Mouse (Mus musculus) MEL (cell line): ENCODE measurements around the gene Galnt17.

ENCODE experiments used
- CHD1 ChIP-seq: IDR thresholded peaks from 2 replicates; pipeline ENCODE4 v1.6.1; 2012; ENCODE audit warnings: low read depth, mild to moderate bottlenecking, inconsistent platforms, low read length, improper control_type of control experiment
- CHD2 ChIP-seq: IDR thresholded peaks from 2 replicates; pipeline ENCODE4 v1.6.1; 2011; ENCODE audit warnings: low read length, improper control_type of control experiment
- CTCF ChIP-seq, 3 experiments: IDR thresholded peaks in 2 of 3; conservative IDR thresholded peaks in 1 of 3; 2 replicates each; pipeline ENCODE4 v1.5.1; 2011 to 2012; ENCODE audit warnings: low read length in 3 of 3, low read depth in 2 of 3, mild to moderate bottlenecking in 2 of 3, improper control_type of control experiment in 1 of 3, inconsistent platforms in 1 of 3, mixed read lengths in 1 of 3, moderate library complexity in 1 of 3; ENCODE audit not compliant: control insufficient read depth in 1 of 3, insufficient read depth in 1 of 3, poor library complexity in 1 of 3, severe bottlenecking in 1 of 3
- ETS1 ChIP-seq: IDR thresholded peaks from 2 replicates; pipeline ENCODE4 v1.6.1; 2012; ENCODE audit warnings: low read depth, mild to moderate bottlenecking, inconsistent platforms, low read length, improper control_type of control experiment, moderate library complexity
- MAFK ChIP-seq: IDR thresholded peaks from 2 replicates; pipeline ENCODE4 v1.6.1; 2011; ENCODE audit warnings: low read depth, mild to moderate bottlenecking, low read length, improper control_type of control experiment, borderline replicate concordance
- MAZ ChIP-seq: IDR thresholded peaks from 2 replicates; pipeline ENCODE4 v1.6.1; 2012; ENCODE audit warnings: low read depth, mild to moderate bottlenecking, inconsistent platforms, low read length, improper control_type of control experiment
- MEF2A ChIP-seq: IDR thresholded peaks from 2 replicates; pipeline ENCODE4 v1.6.1; 2014; ENCODE audit warnings: low read depth, mild to moderate bottlenecking, inconsistent platforms, low read length, improper control_type of control experiment; ENCODE audit not compliant: poor library complexity, insufficient replicate concordance, severe bottlenecking; ENCODE audit errors: extremely low read depth
- POLR2A ChIP-seq, 2 experiments: IDR thresholded peaks; 2 replicates each; pipeline ENCODE4 v1.6.1; 2011 to 2012; ENCODE audit warnings: low read length in 2 of 2, mild to moderate bottlenecking in 2 of 2, control low read depth in 1 of 2, improper control_type of control experiment in 1 of 2, low read depth in 1 of 2, moderate library complexity in 1 of 2; ENCODE audit not compliant: control insufficient read depth in 1 of 2, insufficient read depth in 1 of 2, poor library complexity in 1 of 2
- TCF12 ChIP-seq: IDR thresholded peaks from 2 replicates; pipeline ENCODE4 v1.6.1; 2014; ENCODE audit warnings: low read depth, mild to moderate bottlenecking, inconsistent platforms, low read length, improper control_type of control experiment, moderate library complexity
- ZC3H11A ChIP-seq: IDR thresholded peaks from 2 replicates; pipeline ENCODE4 v1.6.1; 2012; ENCODE audit warnings: low read depth, mild to moderate bottlenecking, inconsistent platforms, low read length, improper control_type of control experiment
- ZNF384 ChIP-seq: IDR thresholded peaks from 2 replicates; pipeline ENCODE4 v1.6.1; 2012; ENCODE audit warnings: low read depth, mild to moderate bottlenecking, inconsistent platforms, low read length, improper control_type of control experiment

DNA sequence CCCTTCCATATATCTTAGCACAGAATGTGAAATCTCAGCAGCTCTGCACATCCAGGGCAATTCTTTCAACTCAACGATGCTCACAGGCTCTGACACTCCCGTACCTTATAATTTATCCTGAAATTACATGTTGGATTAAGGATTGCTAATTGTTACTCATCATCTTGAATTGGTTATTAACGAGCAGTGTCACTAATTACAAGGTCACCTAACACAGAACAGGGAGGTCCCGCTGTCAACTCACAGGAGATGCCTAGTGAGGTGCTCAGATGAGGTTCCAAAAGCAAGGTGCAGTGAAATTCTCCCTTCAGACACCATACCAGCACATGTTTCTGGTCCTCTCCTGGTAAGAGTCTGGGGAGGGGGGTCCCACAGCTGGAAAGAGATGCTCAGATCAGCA, 234.0 kb downstream of the Galnt17 start:
- no peak for TF ChIP-seq MEF2A
- TF ChIP-seq CHD1 = no peak
- no peak for TF ChIP-seq CHD2
- TF ChIP-seq ZC3H11A = no peak
- no peak for TF ChIP-seq CTCF (IDR thresholded peaks at IDR 0.05 in 2 of 3, conservative IDR thresholded peaks at IDR 0.05 in 1 of 3; ENCODE audit: control insufficient read depth in 1 of 3, insufficient read depth in 1 of 3, low read depth in 2 of 3, low read length in 3 of 3, poor library complexity in 1 of 3, severe bottlenecking in 1 of 3)
- no peak for TF ChIP-seq POLR2A (IDR thresholded peaks at IDR 0.05; ENCODE audit: control insufficient read depth in 1 of 2, insufficient read depth in 1 of 2, low read depth in 1 of 2, low read length in 2 of 2, poor library complexity in 1 of 2)
- TF ChIP-seq MAFK = no peak
- TF ChIP-seq ZNF384 = no peak
- no peak for TF ChIP-seq ETS1
- no peak for TF ChIP-seq MAZ
- no peak for TF ChIP-seq TCF12
